ENCODE assay signal across 19 mouse cellular contexts in genomic region chr19:10271592-10271991, GRCm38 (mm10). TPM values are rescaled to one million over a fixed set of nuclear protein-coding genes. Genes with fewer than 3 reads are reported as not detected.
"Had no signal": no experiment of that assay in that cellular context is flagged by ENCODE, and none has a peak within 500 bp of the region (broad histone marks: within the 10 kb centered on the region; RNA-seq: fewer than 3 reads in every experiment).

No protein-coding gene starts in this region.

- H3K27ac ChIP-seq: lung, embryonic 15.5 days; macrophage; midbrain, embryonic 13.5 days; midbrain, embryonic 15.5 days; neural tube, embryonic 12.5 days had no signal

- H3K36me3 ChIP-seq: lung, embryonic 15.5 days; midbrain, embryonic 13.5 days; midbrain, embryonic 15.5 days; neural tube, embryonic 12.5 days had no signal

- H3K27me3 ChIP-seq: lung, embryonic 15.5 days had no signal

- DNase-seq: liver, postnatal 0 days; lung, adult 2 months; lung, postnatal 14 days; lung, postnatal 36 days; right cerebral cortex, postnatal 25 days; right cerebral cortex, postnatal 4 days; spleen, adult 18-20 months; thymus, adult 18-20 months; thymus, postnatal 14 days; thymus, postnatal 36 days had no signal

- H3K9ac ChIP-seq: liver, postnatal 0 days; lung, embryonic 15.5 days; midbrain, embryonic 13.5 days; midbrain, embryonic 15.5 days; neural tube, embryonic 12.5 days had no signal

- H3K4me3 ChIP-seq: lung, embryonic 15.5 days; megakaryocyte, embryonic 14.5 days; midbrain, embryonic 13.5 days; midbrain, embryonic 15.5 days; neural tube, embryonic 12.5 days had no signal

- H3K9me3 ChIP-seq: lung, embryonic 15.5 days; megakaryocyte, embryonic 14.5 days; midbrain, embryonic 13.5 days; midbrain, embryonic 15.5 days; neural tube, embryonic 12.5 days had no signal

RNA-seq across cellular contexts. Expression of gene Myrf, which starts 31.0 kb away (rescaled TPM):
- total RNA-seq: megakaryocyte progenitor cell, adult 5-6 weeks; monocyte, adult 5-6 weeks; neutrophil, adult 5-6 weeks had no signal

RNA-seq across cellular contexts. Expression of gene Dagla, which starts 33.1 kb away (rescaled TPM):
- total RNA-seq: monocyte, adult 5-6 weeks; neutrophil, adult 5-6 weeks had no signal
